Mouse (Mus musculus) mouse embryonic stem cell (cell line): ENCODE measurements around the gene Tex9.

Source experiments
- in situ Hi-C, 2 experiments: fragments of 300-500 bp; cut with MboI; formaldehyde crosslinking; loops; 1 replicate in 1 of 2; 3 replicates in 1 of 2; pipeline ENCODE4 v1.14.3; 2019 to 2020; ENCODE audit warnings: low sequenced_read_pairs in 2 of 2, low pct_unique_long_range_greater_than_20kb in 1 of 2, mixed read lengths in 1 of 2; ENCODE audit not compliant: unreplicated experiment in 1 of 2

The Tex9 gene

GRCm38 (mm10) chr9:72492194-72492565 is at the start of gene Tex9:
Tex9 (minus strand) TSS chr9:72492212.
- in situ Hi-C loops = no loop called here

- in situ Hi-C loops = no loop called here
These were observed 45.1 kb upstream of the Tex9 start for GRCm38 (mm10) chr9:72537086-72537485.

GRCm38 (mm10) chr9:72535394-72535793 is 43.4 kb upstream of the Tex9 start:
- in situ Hi-C loops = no loop called here

GRCm38 (mm10) chr9:72534985-72535384 is 43.0 kb upstream of the Tex9 start:
- in situ Hi-C loops = no loop called here

- in situ Hi-C loops = no loop called here
These were observed 41.0 kb upstream of the Tex9 start for GRCm38 (mm10) chr9:72533089-72533415.

- in situ Hi-C loops = no loop called here
These were observed 40.5 kb upstream of the Tex9 start for GRCm38 (mm10) chr9:72532381-72533088.

- in situ Hi-C loops = no loop called here
These were observed 40.0 kb upstream of the Tex9 start, which contains the start of gene Rfx7 for GRCm38 (mm10) chr9:72531996-72532380. Rfx7 (plus strand) TSS chr9:72532240.

GRCm38 (mm10) chr9:72531291-72531995 is 39.4 kb upstream of the Tex9 start:
- in situ Hi-C loops = no loop called here

GRCm38 (mm10) chr9:72530824-72531223 is 38.8 kb upstream of the Tex9 start:
- in situ Hi-C loops = no loop called here

- in situ Hi-C loops = no loop called here
These were observed 38.2 kb upstream of the Tex9 start for GRCm38 (mm10) chr9:72530237-72530636.

- in situ Hi-C loops = no loop called here
These were observed 34.1 kb upstream of the Tex9 start for GRCm38 (mm10) chr9:72526091-72526490.

- in situ Hi-C loops = no loop called here
These were observed 28.8 kb upstream of the Tex9 start for GRCm38 (mm10) chr9:72520849-72521248.

- in situ Hi-C loops = no loop called here
These were observed 27.2 kb upstream of the Tex9 start for GRCm38 (mm10) chr9:72519246-72519645.

- in situ Hi-C loops = no loop called here
These were observed 23.4 kb upstream of the Tex9 start for GRCm38 (mm10) chr9:72515366-72515765.

GRCm38 (mm10) chr9:72512229-72512981 is 20.4 kb upstream of the Tex9 start:
- in situ Hi-C loops = no loop called here

- in situ Hi-C loops = no loop called here
These were observed 5.2 kb upstream of the Tex9 start for GRCm38 (mm10) chr9:72497171-72497570.

GRCm38 (mm10) chr9:72496691-72497090 is 4.7 kb upstream of the Tex9 start:
- in situ Hi-C loops = no loop called here

GRCm38 (mm10) chr9:72493984-72494685 is 2.1 kb upstream of the Tex9 start:
- in situ Hi-C loops = no loop called here

GRCm38 (mm10) chr9:72493465-72493864 is 1.5 kb upstream of the Tex9 start:
- in situ Hi-C loops = no loop called here
